Mouse (Mus musculus): ENCODE results near the gene Spin4. TPM values are rescaled to one million over a fixed set of nuclear protein-coding genes. Genes with fewer than 3 reads are reported as not detected.

Spin4 gene
- under 1 TPM; 0.46 to 0.54 TPM for total RNA-seq (2021)
- long read RNA-seq, experiment 1 = 0 reads
- long read RNA-seq, experiment 2 = 0 reads

DNA sequence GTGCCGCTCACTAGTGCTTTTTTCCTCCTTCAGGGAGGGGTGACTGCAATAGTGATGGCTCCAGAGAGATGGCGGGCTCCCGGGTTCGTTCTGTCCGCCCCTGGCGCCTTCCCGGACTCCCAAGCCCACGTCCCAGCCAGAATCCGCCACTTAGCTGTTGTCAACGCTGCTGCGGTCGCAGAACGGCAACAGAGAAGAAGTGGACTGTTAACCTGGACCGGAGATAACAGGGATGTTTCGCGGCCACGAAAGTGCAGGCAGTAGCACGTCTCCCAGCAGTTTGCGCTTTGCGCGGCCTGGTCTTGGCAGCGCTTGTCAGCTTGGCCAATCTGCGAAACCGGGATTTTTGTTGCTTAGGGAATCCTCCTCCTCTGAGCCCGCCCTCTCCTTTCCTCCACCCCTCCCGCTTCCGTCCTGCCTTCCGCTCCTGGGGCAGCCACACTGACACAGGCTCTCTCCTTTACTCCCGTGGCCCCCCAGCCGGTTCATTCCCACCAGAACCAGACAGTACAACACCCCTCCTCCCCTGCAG, at the start of gene Spin4:
Gene Spin4 (minus strand): TSS at position 322 of the 532 bp plus-strand sequence.
- intact Hi-C loops (cut with DNase I) = no loop called here

DNA sequence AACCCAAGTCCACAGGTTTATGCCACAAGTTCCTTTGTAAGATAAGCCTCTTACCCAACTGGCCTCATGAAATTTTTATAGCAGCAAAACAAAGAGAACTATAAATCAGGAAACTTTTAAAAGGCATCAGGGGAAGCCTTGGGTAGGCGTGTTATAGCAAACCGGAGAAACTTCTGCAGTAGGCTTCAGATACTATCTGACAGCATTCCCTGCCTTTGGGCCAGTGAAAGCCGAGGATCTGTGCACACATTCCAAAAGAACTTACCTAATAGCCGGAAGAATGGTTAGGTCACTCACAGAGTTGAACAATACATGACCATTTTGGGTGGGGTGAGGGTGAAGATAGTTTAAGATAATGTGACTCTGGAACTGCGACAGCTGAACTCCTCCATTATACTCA, 1.4 kb upstream of the Spin4 start:
- intact Hi-C loops (cut with DNase I) = no loop called here
- no peak for DNase-seq

More for the DNA sequence above, at the start of gene Spin4:
- peak; percentile 53 to 60 for DNase-seq

DNA sequence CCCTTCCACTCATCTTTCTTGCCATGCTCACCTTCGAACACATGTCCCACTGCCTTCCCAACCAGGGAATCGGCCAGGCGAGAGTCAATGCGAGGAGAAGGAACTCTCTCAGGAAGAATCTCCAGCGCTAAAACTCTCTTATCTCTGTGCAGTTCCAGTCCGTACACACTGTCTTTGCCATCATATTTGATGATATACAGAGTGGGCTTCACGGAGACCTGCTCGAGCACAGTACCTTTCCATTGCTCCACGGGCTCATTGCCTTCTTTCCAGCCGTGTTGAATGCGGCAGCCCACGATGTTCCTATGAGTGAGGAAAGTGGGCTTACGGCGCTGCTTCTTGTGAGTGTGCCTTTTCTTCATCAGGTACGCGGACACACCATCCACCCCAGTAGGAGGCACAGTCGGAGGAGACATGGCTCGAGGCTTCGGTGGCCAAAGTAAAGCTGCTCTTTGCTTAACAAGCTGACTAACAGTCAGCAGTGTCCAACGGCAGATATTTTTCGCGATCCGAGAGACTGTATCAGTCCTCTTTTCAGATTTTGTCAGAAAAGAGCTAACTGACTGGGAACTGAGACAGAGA, 612 bp downstream of the Spin4 start:
- DNase-seq = peak in 1 of 2 experiments; percentile 17
- intact Hi-C loops (cut with DNase I) = no loop called here

DNA sequence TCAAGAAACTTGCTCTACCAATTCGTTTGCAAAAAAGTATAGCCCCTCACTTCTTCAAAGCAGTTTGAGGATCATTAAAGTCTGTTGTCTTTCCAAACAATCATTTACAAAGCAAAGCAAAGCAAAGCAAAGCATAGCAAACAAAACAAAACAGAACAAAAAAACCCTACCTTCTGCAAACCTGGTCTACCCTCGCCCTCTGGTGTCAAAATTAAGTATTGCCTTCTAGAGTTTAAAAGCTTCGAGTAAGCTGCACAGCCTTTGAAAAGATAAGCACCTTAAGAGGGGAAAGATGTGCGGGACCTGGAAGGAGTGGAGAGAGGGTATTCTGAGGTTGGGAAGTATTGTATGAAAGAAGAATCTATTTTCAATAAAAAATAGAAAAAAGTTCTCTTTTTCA, 14.4 kb downstream of the Spin4 start:
- intact Hi-C loops (cut with DNase I) = loop anchor here (10.0 kb wide), 1 partner anchor 337 kb away; no protein-coding TSS in a partner anchor
- DNase-seq = no peak

DNA sequence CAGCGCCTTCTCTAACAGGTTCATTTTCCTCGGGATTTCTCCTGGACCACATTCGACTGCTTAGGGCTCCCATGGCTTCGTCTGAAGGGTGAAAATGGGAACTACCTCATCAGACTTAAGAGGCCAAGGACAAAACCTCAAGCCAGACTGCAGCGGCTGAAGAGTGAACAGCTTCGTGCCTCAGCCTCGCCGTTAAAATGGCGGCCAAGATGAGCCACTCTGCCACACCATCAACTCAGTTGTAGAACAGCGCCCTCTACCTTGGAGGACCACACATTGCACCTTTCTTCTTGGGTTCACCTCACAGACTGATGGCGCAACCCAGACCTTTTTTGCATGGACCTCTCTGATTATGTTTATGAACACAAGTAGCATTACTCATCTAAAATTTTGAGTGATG, 27.6 kb downstream of the Spin4 start:
- DNase-seq = no peak
- intact Hi-C loops (cut with DNase I) = no loop called here

DNA sequence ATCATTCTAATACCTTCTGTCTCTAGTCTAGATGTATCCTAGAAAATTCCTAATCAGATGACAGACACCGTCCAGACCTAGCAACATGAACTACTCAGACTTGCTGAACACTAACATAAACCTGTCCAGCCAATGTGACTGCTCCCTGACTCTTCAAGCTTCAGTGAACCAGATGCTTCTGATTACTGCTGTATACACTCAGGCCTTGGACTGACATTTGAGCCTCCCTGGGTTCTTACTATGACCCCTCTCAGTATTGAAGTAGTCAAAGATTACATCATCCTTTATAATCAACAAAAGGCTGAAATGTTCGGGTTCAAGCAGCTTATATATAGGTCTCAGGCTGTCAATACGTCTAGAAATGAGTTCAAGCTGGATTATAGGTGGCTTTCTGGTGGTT, 32.4 kb downstream of the Spin4 start:
- intact Hi-C loops (cut with DNase I) = no loop called here
- DNase-seq = no peak

DNA sequence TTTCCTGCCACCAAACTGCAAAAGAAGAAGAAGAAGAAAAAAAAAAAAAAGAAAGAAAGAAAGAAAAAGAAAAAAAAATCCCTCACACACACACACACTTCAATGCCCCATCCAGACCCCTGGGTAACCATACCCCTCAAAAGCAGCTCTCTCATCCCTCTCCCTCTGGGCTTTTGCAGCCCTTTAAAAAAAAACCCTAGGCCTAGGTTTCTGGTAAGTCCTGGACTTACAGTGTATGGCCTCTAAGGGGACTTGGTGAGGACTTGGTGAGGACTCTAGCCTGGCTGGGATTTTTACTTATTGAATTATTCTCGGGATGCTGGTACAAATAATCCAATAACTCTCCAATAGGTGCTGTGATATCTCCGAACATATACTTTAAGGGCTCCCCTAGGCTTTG, 35.6 kb downstream of the Spin4 start:
- intact Hi-C loops (cut with DNase I) = no loop called here
- no peak for DNase-seq

DNA sequence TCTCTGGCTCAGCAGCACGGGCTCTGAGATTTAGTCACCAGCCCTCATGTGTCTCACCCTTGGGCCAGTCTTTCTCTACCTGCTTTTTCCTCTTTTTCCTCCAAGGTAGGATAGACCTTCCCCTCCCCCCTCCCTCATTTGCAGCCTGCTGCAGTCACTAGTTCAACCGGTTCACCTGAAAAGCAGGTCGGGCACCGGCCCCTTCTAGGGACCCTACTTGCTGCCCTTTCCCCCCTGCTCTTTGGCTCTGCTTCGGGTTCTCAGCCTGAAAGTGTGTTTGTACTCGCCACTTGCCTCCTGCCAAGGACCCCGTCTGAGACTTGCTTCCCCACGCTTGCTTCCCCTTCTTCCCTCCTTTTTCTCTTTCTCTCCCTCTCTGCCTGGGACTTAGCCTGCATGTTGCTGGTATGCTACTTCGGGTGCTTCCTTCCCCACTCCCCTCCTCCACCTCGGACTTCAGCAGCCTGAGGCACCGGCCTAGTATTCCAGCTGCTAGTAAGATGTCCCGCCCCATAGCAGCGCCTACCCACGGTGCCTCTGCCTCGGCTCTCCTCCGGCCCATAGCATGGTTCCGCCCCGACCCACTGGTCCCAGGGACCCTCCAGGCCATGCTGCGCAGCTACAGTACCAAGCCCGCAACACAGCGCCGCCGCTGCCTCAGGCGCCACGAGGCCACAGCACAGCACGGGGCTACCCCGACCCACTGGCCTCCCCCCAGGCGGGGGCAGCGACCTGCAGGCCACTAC, 36.2 kb downstream of the Spin4 start:
- intact Hi-C loops (cut with DNase I) = no loop called here
- peak in 1 of 2 experiments; percentile 16 for DNase-seq

Other genes with a start within 250 kb of the Spin4 start
- gene Arhgef9, start 170.2 kb upstream of the Spin4 start, total RNA-seq (2021) = 10 to 100 TPM in 1 of 2 experiments, 1 to 10 TPM in 1; 10.0 to 12.9 TPM

Data from gastrocnemius, postnatal 36 days (tissue).